Mouse (Mus musculus) cerebellum, adult 2 months (tissue): ENCODE measurements at regions not wholly inside any gene's neighbourhood (a gene's known extent, or its start where the extent isn't known, plus 50 kb on each side); places are given as distances from the start of the nearest gene placed in this dataset.

Experiments
- DNase-seq, 2 experiments: peaks; one replicate each; pipeline ENCODE4 v3.0.0; 2021
- H3K27ac ChIP-seq: fragments of 200-500 bp; 2 replicates; pipeline ENCODE4 v1.5.1; 2012; ENCODE audit warnings: low read length, control low read depth, inconsistent platforms; ENCODE audit not compliant: insufficient read depth
- H3K27me3 ChIP-seq: fragments of 200-500 bp; 2 replicates; pipeline ENCODE4 v1.6.1; 2012; ENCODE audit warnings: inconsistent platforms, mild to moderate bottlenecking, low read length, moderate library complexity; ENCODE audit not compliant: control insufficient read depth, insufficient read depth
- H3K4me1 ChIP-seq: fragments of 200-500 bp; 2 replicates; pipeline ENCODE4 v1.6.1; 2011; ENCODE audit warnings: low read length; ENCODE audit not compliant: control insufficient read depth, insufficient read depth
- H3K4me3 ChIP-seq: fragments of 200-500 bp; replicated peaks from 2 replicates; pipeline ENCODE3; 2011; ENCODE audit warnings: mild to moderate bottlenecking, low read depth, low read length, control low read depth; ENCODE audit not compliant: insufficient read depth
- CTCF ChIP-seq: fragments of 200-500 bp; IDR thresholded peaks from 2 replicates; pipeline ENCODE4 v1.5.1; 2011; ENCODE audit warnings: low read depth, mild to moderate bottlenecking, control low read depth, low read length, moderate library complexity, borderline replicate concordance; ENCODE audit not compliant: insufficient read depth
- POLR2A ChIP-seq: fragments of 200-500 bp; IDR thresholded peaks from 2 replicates; pipeline ENCODE4 v1.6.1; 2011; ENCODE audit warnings: low read length, control low read depth, borderline replicate concordance; ENCODE audit not compliant: insufficient read depth
- WGBS: fragments of 180-500 bp; shearing (Covaris S2); methylation state at CpG from one replicate; pipeline ENCODE4 v1.1.7; 2018; 5-methylcytosine and 5-hydroxymethylcytosine counted together

DNA sequence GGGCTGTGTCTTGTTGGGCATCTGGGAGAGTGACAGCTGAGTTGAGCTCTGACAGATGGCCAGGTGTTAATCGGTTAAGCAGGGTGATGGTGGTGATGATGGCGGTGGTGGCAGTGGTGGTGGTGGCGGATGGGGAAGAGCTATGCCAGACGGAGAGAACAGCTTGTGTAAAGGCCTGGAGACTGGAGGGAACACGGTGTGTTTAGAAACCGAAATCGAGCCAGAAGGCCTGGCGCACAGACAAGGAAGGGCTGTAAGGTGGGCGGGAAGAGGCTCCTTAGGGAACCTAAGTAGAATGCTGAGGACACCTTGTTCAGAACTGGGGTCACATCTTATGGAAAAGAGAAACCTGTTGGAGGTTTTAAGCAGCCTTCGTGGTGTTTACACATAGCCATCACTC lies 698.5 kb downstream of the Hs3st4 start:
- Histone ChIP-seq H3K4me3 (no peak overlapping the region), H3K27ac (peak overlapping the region; percentile 36; the same call in 1 of the 2 replicates), H3K4me1 (peaks cover 22% of the 10 kb centered on the region), H3K27me3 (no peaks in the 10 kb centered on the region)
- WGBS = 42% methylated on average over 10 of the region's 10 CpGs
- DNase-seq = peak; percentile 43 to 51
- TF ChIP-seq POLR2A (no peak), CTCF (no peak)

DNA sequence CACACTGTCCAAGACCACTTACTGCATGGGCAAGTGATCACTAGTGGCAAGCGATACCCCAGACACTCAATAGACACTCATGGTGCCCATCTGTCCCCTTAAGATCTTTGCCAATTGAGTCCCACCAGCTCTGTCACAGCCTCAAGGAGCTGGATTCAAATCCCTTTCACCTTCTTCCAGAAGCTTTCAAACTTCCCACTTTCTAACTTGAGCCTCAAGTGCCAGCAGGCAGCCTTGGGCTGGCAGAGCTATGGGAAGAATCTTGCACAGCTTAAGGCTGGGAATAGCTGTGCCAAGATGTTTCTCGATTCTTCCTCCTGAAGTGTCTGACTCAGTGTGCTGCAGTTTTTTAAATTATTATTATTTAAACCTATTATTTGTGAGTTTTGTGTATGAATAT lies 699.2 kb downstream of the Hs3st4 start:
- no peak overlapping the region for H3K27ac ChIP-seq
- peaks cover 17% of the 10 kb centered on the region for H3K4me1 ChIP-seq
- WGBS = 87% methylated on average over 2 of the region's 2 CpGs

DNA sequence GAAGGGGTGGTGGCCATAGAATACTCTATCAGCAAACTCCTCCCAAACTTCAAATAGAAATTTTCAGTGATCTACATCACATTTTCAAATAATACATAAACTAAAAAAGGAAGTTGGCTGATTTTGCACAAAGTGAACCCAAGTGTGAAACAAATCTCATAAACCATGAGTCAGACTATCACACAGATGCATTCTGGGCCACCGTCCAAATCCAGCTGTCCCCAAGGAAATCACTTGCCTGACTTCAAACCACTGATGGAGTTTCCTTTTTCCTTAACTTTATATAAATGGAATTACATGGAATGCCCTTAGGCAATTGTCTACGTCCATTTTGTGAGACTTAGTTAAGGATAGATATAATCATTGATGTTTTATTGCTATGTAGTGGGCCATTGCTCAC lies 702.8 kb downstream of the Hs3st4 start:
- WGBS = 56% methylated on average over 2 of the region's 2 CpGs
- DNase-seq = no peak
- TF ChIP-seq POLR2A = no peak
- no peak for TF ChIP-seq CTCF
- H3K27me3 ChIP-seq = no peaks in the 10 kb centered on the region
- H3K27ac ChIP-seq = no peak overlapping the region
- peaks cover 13% of the 10 kb centered on the region for H3K4me1 ChIP-seq
- H3K4me3 ChIP-seq = no peak overlapping the region

More for the DNA sequence above, 699.2 kb downstream of the Hs3st4 start:
- no peak for DNase-seq
- TF ChIP-seq POLR2A = no peak
- TF ChIP-seq CTCF = no peak
- Histone ChIP-seq H3K4me3 (no peak overlapping the region), H3K27me3 (no peaks in the 10 kb centered on the region)

DNA sequence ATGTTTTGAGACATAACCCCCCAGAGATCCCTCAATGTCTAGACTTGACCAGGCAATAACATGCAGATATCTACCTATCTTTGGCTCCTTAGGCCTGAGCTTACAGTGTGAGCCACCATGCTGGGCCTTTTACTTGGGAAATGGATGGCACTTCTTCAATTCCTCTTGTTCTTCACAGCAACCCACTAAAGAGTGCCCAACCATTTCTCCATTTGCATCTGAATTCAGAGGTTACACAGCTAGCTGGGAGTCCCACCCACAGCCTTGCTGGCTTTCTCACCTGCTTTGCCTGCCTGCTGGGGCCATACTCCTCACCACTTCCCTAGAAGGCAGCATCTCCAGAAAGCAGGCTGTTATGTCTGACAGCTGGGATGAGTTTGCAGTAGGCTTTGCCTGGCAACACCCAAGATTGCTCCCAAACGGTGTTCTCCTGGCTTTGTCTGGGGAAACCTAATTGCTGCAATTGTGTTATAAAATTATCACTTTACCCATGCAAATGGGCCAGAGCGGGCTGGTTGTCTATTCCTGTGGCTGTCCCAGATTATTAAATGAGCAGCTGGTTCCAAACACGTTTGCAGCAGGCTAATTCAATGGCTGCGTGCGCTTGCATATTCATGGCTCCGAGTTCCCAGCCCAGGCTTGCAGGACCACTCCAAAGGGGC lies 721.6 kb downstream of the Hs3st4 start:
- Histone ChIP-seq H3K4me3 (no peak overlapping the region), H3K27me3 (no peaks in the 10 kb centered on the region), H3K4me1 (peaks cover 13% of the 10 kb centered on the region), H3K27ac (no peak overlapping the region)
- WGBS = 85% methylated on average over 6 of the region's 6 CpGs
- TF ChIP-seq CTCF (no peak), POLR2A (no peak)
- no peak for DNase-seq

DNA sequence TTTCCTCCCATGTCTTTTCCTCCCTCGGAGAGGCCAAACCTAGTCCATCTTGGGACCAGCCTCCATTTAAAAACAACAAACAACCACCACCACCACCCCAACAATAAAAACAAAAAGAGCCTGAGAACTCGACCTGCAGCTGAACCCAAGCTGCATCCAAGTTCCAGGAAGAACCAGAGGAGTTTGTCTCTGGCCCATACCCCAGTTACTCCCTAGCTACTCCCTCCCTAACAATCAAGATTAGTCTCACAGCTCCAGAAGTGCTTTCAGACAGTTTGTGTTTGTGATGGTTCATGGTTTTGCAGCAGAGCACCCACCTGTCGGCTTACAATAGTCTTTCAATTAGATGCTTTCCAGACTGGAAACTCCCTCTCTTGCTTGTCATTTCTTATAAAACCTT lies 724.5 kb downstream of the Hs3st4 start:
- Histone ChIP-seq H3K4me3 (no peak overlapping the region), H3K27ac (no peak overlapping the region), H3K4me1 (peaks cover 21% of the 10 kb centered on the region), H3K27me3 (no peaks in the 10 kb centered on the region)
- TF ChIP-seq CTCF (no peak), POLR2A (no peak)
- DNase-seq = no peak
- WGBS = 87% methylated on average over 3 of the region's 3 CpGs

DNA sequence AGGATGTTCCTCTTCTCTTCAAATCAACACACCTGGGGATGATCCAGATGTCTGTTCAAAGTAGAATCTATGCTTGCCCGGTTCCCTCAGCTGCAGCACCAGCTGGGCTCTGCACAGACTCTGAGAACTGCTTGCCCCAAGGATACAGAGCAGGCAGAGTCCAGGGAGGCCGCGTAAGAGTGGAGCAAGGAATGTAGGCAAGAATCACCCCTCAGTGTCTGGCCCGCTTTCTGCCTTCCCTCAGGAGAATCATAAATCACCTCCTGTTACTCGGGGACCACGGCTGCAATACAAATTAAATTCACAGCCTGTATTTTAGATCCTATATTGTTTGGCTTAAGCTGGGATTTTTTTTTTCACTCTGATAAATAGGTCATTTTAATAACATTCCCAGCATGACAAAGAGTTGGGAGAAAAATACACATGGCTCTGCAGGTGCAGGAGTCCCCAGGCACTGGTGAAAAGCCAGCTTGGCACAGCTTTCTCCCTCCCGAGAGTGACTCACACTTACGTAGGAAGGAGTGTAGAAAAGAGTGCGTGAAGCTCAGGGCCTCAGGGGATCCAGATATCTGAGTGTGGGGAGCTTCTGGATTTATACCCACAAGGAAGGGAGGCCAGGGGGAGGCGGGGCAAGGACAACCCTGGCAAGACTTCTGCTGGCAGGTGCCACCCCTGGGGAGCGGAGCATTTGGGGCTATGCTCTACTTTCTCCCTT lies 726.3 kb downstream of the Hs3st4 start:
- H3K4me3 ChIP-seq = no peak overlapping the region
- H3K27me3 ChIP-seq = no peaks in the 10 kb centered on the region
- peaks cover 21% of the 10 kb centered on the region for H3K4me1 ChIP-seq
- DNase-seq = peak; percentile 86 to 94
- H3K27ac ChIP-seq = peak overlapping the region; percentile 74
- no peak for TF ChIP-seq POLR2A
- TF ChIP-seq CTCF = no peak
- 7% methylated on average over 11 of the region's 11 CpGs for WGBS

DNA sequence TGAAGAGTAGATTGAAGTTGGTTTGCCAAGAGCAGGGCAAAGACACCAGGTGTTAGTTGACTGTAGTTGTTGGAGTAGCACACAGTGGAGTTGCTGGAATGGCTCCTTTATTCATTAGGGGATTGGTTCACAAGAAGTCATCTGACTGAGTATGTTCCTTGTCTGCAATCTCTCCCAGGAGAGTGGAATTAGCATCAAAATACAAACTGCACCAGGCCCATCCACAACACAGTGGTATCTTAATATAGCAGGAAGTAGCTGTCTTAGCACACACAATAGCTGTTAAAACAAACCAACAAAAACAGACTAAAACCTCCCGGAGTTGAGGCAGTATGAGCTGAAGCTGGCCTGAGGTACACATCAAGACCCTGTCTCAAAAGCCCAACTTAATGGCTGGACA lies 723.5 kb upstream of the Kdm8 start:
- no peaks in the 10 kb centered on the region for H3K27me3 ChIP-seq
- H3K27ac ChIP-seq = no peak overlapping the region
- WGBS = 48% methylated on average over 1 of the region's 1 CpGs
- TF ChIP-seq POLR2A (no peak), CTCF (no peak)
- DNase-seq = no peak
- H3K4me3 ChIP-seq = no peak overlapping the region
- H3K4me1 ChIP-seq = no peaks in the 10 kb centered on the region

DNA sequence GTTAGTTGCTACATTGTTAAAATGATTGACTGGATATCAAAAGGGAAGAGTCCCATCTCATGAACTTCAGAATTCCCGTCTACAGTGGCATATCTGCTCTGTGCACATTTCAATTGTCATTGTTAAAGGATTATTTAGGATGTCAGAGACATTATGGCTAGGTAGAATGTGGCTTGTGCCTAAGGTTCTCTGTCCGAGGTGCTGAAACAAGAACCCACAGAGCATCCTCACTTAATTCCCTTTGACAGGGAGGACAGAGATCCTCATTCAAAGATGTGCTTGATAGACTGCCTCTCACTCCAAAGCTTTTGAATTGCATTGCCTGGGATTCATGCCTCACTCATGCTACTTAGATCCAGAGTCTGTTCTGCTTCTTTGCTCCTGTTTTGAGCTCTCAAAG lies 702.4 kb upstream of the Kdm8 start:
- TF ChIP-seq POLR2A (no peak), CTCF (no peak)
- Histone ChIP-seq H3K27me3 (no peaks in the 10 kb centered on the region), H3K4me1 (no peaks in the 10 kb centered on the region), H3K4me3 (no peak overlapping the region), H3K27ac (no peak overlapping the region)
- 43% methylated on average over 2 of the region's 2 CpGs for WGBS
- DNase-seq = no peak

DNA sequence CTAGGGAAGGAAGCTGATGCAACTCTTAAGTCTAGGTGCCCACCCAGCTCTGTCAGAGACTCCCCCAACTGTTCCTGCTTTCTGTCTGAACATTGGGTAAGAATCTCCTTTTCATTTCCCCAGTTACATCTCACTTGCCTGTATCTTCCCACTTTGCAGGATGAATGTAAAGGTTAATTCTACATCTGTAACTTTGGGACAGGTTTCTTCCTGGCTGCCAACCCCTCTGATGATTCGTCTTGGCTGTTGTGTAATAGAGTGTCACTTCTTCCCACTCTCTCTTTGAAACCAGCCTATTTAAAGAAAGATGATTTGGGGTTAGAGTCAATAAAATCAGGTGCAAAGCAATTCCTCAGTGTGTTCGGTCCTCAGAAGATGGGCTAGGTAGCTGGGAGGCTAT lies 698.2 kb upstream of the Kdm8 start:
- no peak for DNase-seq
- Histone ChIP-seq H3K27me3 (no peaks in the 10 kb centered on the region), H3K27ac (no peak overlapping the region), H3K4me3 (no peak overlapping the region), H3K4me1 (no peaks in the 10 kb centered on the region)
- TF ChIP-seq POLR2A (no peak), CTCF (no peak)
- WGBS = 84% methylated on average over 2 of the region's 2 CpGs
